Mouse (Mus musculus) adrenal gland, postnatal 14 days (tissue): Measurements from ENCODE around the gene Rcbtb2. TPM values are rescaled to one million over a fixed set of nuclear protein-coding genes. Genes with fewer than 3 reads are reported as not detected.
A peak's percentile ranks its signal among the peaks of the same experiment; 100 is the strongest.

Experiments used
- DNase-seq: peaks from one replicate; pipeline ENCODE4 v3.0.0; 2021; ENCODE audit warnings: mixed read lengths
- total RNA-seq: library from RNA; stranded (reverse); gene quantifications from 2 replicates; pipeline ENCODE4 v1.2.3, GENCODE M21; 2021

The Rcbtb2 gene
- total RNA-seq, 1 experiment from 2014 or later, result 39.5 TPM

DNA sequence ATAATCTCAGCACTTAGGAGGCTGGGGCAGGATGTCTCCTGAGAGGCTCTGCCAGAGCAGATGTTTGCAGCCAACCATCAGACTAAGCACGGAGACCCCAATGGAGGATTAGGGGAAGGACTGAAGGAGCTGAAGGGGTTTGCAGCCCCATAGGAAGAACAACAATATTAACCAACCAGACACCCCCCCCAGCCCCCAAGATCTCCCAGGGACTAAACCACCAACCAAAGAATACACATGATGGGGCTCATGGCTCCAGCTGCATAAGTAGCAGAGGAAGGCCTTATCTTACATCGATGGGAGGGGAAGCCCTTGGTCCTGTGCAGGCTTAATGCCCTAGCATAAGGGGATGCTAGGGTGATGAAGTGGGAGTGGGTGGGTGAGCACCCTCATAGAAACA, 6.5 kb upstream of the Rcbtb2 start:
- no peak for DNase-seq

DNA sequence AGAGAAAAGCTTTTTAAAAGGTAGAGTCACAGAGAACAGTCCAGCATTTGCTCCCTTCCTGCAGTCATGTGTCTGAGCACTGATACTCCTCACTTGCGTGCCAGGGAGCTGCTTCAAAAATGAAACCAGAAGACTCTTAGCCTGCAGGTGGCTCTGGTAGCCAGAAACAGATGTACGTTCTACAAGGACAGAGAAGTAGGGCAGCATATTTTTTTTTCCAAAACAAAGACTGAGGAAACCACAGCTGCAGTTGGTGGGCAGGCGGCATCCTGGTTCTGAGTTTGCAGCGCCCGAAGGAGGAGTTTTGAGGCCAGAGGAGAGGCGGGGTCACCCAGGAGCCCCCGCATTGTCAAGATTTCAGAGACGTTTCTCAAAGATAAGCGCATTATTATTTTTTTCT, 5.9 kb upstream of the Rcbtb2 start:
- DNase-seq, result peak; percentile 48

DNA sequence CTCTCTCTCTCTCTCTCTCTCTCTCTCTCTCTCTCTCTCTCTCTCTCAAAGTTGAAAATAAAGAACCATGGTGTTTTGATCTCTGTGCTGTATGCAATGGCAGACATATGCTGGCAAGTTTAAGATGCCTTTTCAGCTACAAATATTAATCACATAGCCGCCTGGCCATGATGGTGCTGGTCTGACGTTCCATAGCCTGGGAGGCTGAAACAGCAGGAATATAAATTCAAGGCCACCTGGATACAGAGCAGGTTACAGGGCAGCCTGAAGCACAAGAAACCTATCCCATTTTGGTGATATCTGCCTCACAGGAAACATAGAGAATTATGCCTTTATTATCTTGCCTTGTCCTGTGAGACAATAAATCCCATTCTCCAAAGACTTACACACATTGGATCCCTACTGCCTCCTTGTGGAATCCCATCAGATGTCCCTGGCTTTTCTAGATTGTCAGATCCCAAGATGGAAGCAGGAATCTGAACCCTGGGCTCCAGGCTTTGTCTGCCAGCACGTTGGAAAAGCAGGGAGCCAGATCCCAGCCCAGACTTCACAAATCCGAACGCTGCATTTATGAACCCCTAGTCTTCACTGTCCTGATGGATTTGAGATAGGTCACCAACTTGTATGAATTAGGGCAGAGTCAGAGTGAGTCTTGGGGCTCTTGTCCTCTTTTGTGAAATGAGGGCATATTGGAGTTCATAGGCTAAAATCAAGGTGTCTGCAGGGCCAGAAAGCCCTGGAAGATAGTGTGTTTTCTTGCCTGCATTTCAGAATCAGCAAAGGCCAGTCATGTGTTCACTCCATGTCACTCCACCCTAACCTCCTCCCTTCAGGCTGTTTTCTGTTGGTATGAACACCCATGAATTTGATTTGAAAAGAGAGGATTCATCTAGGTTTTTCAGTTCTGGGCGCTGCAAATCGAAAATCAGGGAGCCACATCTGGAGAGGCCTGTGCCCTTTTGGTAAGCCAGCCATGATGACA, 5.1 kb upstream of the Rcbtb2 start:
- no peak for DNase-seq

DNA sequence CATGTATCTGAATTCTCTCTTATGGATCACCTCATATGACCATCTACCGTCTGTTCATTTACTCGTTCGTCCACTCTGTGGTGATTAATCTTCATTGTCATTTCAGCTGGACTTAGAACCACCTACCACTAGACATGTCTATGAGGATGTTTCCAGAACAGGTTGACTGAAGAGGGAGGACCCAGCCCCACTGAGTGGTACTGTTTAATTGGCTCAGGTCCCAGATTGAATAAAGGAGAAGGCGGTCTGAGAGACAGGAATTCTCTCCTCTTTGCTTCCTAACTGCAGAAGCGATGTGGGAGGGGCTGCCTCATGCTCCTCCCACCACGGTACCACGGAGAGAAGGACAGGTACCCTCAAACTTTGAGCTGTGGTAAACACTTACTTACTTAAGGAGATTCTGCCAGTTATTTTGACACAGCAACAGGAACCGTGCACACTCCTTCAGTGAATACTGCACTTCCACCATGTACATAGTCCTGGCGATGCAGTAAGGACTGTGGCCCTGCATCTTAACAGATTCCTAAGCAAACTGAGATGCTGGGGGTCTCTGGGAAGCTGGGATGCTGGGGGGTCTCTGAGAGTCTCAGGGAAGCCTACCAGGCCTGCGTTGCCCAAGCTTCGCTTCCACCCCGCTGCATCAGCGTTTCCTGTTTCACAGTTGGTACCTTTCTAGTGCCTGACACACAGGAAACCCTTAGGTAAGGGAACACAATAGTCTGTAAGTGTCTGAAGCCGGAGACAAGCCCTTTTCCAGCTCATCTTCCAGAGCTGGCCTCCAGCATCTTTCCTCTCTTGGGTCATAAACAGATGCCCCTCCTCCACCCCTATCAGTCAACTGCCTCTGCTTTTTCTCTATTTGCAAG, 4.1 kb upstream of the Rcbtb2 start:
- DNase-seq, result peak; percentile 14

DNA sequence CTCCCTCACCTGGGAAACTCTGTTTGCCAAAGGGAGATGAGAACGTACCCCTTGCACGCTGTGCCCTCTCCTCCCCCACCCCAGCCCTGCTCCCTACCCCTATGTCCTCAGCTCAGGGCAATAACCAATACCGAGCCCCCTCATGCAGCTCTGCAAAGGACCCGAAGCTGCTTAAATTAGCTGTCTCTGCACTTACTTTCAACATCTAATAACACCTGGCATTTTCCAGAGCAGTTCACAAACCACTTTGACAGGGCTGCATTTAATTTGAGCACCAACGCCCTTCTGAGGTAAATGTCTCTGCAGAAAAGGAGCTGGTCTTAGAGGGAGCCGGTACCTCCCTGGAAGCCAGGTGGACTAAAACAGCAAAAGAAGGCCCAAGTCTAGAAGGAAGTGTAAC, 3.4 kb upstream of the Rcbtb2 start:
- no peak for DNase-seq

DNA sequence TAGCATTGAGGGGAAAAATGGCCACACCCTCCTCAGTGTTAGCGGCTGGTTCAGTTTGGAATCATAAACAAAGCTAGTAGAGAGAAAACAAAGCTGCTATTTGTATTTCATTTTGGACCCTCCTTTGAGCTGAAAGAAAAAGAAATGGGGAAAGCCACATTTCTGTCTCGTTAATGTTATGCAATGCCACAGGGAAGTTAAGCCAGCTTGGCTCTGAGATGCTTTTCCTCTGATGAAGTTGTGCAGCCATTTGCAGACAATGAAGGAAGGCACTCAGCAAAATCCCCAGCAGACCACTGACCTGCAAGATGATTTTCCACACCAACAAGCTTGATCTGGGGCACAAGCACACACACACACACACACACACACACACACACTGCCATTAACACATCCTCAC, 2.9 kb upstream of the Rcbtb2 start:
- DNase-seq, result no peak

DNA sequence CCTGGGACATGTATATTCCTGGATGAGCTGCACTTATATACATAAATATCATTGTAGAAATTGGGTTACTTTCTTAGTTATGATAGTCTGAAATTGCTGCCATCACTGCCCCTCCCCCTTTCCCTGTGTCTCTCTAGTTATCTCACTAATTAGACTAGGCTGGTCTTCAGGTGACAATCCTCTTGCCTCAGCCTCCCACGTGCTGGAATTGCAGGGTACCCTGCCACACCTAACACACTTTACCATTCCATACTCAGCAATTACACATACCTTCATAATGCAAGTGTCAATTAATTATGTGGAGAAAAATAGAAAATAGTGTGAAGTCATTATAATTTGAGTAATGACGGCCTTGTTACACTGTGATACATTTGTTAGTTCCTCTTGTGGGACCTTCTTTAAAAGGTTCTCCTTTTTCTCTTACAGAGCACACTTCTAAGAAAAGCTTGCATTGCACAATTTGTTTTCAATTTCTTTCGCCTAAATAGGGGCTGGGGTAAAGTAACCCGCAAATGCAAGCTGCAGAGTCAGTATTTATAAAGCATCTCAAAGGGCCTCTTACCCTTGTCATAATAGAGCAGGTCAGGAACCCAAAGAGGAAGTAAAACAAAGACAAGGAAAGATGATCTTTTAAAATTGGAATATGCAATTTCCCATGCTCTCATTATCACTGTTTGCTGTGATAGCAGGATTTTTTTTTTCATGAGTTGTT, 470 bp upstream of the Rcbtb2 start:
- DNase-seq, result no peak

DNA sequence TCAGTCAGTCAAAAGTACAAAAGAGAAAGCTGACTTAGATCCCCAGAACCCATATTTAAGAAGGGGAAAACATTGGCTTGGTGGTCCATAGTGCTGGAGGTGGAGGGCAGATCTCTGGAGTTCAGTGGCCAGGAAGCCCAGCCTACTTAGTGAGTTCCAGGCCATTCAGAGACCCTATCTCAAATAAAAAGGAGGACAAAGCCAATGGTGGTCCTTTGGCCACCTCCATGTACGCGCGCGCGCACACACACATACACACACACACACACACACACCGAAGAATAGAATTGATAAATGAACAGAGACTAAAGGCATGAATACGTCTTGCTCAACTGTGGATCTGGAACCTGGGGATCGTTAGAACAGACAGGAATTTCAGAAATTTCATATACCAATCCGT, 544 bp downstream of the Rcbtb2 start:
- DNase-seq, result no peak

DNA sequence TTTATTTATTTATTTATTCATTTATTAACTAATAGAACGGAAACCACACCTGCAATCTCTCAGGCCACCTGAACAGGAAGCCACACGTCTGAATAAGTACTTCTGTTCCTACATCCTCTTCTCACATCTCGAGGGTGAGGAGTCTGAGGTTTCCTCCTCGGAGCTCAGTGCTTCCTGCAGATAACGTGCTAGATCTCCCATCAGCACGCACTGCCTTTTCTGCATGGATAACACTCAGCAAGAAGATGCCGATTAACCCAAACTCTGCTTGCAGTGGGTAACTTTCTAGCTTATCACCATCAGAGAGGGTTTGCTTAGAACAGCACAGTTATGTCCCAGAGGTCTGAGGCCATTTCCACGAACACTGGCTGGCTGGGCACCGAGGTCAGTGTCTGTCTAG, 949 bp downstream of the Rcbtb2 start:
- no peak for DNase-seq

DNA sequence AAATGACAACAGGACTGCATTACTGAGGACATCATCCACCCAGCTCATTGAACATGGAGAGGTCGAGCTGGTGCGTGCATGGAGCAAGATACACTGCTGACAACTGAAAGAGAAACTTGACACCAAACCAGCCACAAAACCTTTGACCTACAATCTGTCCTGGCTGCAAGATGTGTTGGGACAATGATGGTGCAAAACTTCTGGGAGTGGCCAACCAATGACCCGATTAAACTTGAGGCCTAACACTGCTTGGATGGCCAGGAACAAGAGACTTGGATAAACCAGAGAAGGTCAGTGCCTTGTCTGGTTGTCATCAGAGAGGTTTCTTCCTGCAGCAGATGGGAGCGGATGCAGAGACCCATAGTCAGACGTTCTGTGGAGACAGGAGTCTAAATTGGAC, 7.7 kb downstream of the Rcbtb2 start:
- peak; percentile 31 for DNase-seq

DNA sequence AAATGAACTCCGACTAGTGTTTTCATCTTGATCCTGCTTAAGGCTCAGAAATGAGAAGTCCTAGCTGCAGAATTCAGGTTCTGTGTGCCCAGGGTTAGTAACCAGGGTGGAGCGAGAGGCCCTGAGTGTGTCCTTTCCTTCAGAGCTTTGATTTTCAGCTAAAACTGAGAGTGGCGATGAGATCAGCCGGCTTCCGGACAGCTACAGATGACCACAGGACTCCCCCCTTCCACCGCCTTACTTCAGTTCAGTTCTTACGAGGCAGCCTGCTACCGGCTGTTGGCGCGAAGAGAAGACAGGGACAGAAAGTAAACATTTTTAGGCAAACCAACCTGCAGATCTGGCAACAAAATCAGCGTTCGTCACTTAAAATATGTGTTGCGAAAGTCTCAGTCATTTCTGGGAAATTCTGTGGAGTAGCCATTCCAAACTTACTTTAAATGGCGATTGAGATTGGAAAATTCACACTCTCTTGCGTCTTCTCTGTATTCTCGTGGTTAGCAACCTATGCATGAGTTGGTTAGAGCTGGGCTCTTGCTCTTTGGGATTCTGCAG, 9.1 kb downstream of the Rcbtb2 start:
- no peak for DNase-seq

DNA sequence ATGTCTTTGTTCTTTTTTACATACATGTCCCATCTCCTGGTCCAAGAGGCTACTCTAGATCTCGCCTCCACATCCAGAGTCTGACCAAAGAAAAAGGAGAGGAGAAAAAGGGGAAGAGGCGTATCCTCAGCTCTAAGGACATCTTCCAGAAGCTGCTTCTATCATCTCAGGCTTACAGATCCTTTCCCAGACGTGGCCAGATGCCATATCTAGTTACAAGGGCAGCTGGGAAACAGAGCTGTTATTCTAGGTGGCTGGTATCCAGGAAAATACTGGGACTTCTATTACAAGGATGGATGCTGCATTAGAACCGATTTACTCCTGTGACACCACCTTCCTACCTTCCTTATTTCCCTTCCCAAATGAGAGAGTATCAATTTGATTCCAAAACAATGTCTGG, 9.9 kb downstream of the Rcbtb2 start:
- no peak for DNase-seq

DNA sequence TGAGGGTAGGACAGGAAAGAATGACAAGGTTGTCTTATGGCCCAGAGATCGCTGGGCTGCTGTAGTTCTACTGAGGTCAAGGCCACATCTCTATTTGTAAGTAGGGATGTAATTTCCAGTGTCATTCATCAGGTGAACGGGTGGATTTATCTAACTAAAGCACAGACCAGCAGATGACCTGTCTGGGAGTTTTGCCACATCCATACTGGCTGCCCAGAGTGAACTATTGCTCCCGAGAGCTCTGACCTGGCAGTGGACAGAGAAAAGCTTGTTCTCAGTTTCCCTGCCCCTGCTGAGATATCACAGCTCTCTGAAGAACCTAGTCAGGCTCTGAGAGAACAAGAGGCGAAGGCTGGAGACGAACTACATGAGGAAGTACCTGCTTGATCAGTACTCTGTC, 14.4 kb downstream of the Rcbtb2 start:
- no peak for DNase-seq

DNA sequence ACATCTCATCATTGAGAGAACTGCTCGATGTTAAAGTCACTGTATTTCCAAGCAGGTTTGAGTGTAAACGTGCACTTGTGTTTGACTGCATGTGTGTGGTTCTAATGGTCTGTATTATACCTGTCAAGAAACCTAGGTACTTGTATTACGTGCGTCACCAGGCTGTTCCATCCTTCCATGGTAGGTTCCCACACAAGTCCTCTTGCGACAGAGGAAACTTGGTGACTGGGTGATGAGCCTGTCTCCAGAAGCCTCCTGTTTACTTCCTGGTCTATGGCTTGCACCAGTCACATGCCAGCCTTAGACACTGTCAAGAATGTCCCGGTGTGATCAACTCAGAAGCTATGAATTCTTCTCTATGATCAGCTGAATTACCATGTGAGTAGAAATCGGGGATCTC, 15.6 kb downstream of the Rcbtb2 start:
- DNase-seq, result no peak

DNA sequence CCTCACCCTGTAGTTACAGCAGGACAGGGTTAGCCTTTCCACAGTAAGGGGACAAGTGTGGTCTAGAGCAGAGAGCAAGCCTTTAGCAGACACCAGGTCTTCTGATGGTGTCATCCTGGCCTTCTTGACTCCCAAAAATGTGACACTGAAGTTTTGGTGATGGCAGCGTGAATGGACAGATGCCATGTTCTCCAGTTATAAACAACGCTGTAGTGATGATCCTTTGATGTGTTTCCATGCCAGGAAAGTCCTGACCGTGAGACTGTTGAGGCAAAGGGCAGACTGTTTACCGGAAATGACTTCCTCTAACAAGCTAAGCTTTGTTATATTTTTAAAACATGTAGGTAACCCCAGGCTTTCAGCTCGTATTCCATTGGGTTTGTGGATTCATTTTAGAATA, 17.0 kb downstream of the Rcbtb2 start:
- no peak for DNase-seq

DNA sequence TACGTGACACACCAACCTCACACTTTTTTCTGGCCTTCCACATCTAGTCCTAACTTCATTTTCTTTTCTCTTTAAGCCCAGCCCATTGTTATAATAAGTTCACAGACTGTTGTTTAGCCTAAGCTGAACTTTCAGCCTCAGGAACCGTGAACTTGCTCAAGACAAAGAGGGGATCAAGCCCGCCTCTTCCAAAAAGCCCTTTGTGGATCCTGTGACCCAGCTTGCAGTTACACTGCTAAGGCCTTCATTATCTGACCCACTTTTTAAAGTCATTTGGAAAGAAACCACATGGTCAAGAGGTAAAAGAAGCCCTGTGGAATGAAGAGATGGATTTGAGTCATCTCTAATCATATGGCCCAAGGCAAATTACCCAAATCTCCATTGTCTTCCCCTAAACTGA, 19.0 kb downstream of the Rcbtb2 start:
- no peak for DNase-seq

DNA sequence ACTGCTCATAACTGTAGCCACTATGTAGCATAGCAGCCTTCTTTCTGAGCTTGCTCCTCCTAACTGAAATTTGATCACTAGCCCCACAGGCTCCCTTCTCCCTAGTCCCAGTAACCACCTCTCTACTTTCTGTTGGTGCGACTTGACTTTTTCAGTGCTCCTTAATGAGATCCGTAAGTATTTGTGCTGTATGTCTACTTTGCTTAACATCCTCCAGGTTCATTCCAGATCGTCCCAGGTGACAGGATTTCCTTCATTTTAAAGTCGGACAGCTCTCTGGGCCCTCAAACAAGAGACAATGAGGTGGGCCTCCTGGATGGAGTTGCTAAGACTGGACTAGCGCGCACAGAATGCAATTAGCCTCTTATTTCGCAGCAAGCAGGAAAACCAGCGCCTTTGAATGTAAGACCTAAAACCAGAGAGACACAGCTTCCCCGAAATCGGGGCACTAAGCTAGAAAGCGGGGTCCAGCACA, 19.6 kb downstream of the Rcbtb2 start:
- DNase-seq, result peak; percentile 32

DNA sequence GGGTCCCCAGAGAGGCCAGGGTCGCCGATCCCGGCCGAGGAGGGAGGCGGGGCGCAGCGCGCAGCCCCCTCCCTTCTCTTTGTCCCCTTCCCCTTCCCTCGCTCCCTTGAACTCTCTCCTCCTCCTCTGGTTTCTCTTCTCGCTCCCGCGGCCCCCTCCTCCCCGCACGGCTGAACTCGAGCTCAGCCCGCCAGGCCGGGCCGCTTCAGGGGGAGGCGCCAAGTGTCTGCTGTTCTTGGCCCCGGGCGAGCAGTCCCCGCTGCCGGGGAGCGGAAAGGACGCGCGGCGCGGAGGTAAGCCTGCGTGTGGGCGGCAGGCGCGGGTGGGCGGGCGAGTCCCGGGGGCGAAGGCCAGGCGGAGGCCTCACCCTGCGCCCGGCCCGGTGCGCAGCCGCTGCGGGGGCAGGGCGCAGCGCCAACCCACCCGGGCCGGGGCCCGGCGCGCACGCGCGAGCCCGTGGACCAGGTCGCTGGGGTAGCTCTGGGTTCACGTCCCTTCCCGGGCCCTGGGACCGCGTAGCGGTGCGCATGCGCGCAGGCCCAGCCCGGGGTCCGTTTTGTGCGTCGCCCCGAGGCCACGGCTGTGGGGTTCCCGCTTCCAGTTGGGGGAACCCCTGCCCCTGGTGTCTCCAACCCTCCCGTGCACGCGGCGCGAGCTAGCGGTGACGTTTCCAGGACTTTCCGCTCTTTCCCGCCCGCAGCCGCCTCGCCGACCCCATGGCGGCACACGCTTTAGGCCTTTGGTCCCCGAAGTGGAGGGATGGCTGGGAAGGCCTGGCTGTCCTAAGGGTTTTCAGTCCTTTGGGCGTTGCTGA, 20.3 kb downstream of the Rcbtb2 start:
- DNase-seq, result peak; percentile 92

DNA sequence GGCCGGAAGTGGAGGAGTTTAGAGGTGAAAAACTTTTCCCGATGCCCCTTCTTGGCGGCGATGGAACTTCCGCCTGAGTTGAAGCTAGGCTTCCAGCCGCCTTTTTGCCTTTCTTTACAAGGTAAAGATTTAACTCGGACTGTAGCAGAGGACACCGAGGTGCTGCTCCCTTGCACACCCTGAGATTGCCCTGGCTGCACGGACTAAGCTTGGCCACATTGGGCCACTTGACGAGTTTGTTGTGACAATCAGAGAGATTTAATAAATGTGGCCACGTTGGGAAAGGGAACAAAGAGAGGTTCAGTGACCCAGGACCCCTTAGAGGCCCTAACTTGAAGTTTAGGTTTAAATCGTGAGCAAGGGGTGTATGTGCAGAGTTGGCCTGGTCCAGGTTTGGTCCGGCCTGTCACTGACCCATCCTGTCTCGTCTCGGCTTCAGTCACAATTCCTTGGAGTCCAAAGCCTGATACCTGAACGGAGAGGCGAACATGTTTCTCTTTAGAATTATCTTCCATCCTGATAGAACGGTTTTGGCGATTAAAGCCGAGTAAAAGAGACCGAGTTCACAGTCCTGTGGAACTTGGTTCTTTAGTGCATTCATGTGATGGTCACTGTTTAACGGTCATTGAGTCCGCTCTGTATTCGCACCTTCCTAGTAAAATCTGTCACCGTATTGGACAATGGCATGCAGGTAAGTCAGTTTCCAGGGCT, 21.0 kb downstream of the Rcbtb2 start:
- DNase-seq, result no peak

DNA sequence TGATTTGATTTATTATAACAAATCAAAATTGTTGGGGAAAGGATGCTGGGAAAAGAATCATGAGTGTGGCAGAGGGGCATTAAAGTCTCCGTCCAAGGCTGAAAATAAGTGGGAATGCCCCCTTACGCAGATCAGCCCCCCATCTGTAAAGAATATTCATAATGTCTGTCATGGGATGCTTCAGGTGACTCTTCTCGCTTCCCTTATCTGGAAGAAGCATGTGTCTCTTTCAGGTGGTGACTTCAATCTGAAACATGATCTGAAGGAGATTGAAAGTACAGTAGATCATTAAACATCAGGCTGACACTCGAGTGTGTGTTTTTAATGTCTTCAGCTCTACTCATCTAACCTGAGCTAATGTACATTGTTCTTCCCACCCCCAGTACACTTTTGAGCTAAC, 22.7 kb downstream of the Rcbtb2 start:
- no peak for DNase-seq

DNA sequence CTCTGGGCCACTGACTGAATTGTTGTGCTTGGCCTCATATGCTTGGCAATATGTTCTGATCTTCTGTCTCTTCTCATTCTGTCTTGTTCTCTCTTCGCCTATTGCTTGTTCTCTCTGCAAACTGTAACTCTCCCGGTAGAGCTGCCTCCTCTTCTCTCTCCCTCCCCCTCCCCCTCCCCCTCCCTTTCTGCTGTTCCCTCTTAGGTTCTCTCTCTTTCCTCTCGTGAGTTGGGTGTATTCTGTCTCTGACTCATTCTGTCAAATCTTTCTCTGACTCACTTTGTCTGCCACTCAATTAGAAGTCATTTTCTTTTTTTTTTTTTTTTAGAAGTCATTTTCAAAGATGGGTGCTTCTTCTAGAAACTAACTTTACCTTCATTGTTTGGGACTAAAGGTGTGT, 23.9 kb downstream of the Rcbtb2 start:
- DNase-seq, result no peak
